Mouse (Mus musculus): ENCODE measurements at regions not wholly inside any gene's neighbourhood (a gene's known extent, or its start where the extent isn't known, plus 50 kb on each side); places are given as distances from the start of the nearest gene placed in this dataset.

- ATAC-seq (replicated peaks; ENCODE audit: insufficient number of reproducible peaks, low FRiP score, low TSS enrichment, poor library complexity, severe bottlenecking): no peak
Observed at GRCm38 (mm10) chr16:77889348-77889747, 287.5 kb upstream of the Gm11146 start.

GRCm38 (mm10) chr16:77885060-77885679 is 283.3 kb upstream of the Gm11146 start:
- ATAC-seq (replicated peaks; ENCODE audit: insufficient number of reproducible peaks, low FRiP score, low TSS enrichment, poor library complexity, severe bottlenecking): no peak

- ATAC-seq (replicated peaks; ENCODE audit: insufficient number of reproducible peaks, low FRiP score, low TSS enrichment, poor library complexity, severe bottlenecking): no peak
Observed at GRCm38 (mm10) chr16:77884495-77884894, 282.6 kb upstream of the Gm11146 start.

GRCm38 (mm10) chr16:77877006-77877405 is 275.1 kb upstream of the Gm11146 start:
- no peak for ATAC-seq (replicated peaks; ENCODE audit: insufficient number of reproducible peaks, low FRiP score, low TSS enrichment, poor library complexity, severe bottlenecking)

- ATAC-seq (replicated peaks; ENCODE audit: insufficient number of reproducible peaks, low FRiP score, low TSS enrichment, poor library complexity, severe bottlenecking): no peak
Observed at GRCm38 (mm10) chr16:77863246-77863645, 261.4 kb upstream of the Gm11146 start.

GRCm38 (mm10) chr16:77852066-77852781 is 250.3 kb upstream of the Gm11146 start:
- no peak for ATAC-seq (replicated peaks; ENCODE audit: insufficient number of reproducible peaks, low FRiP score, low TSS enrichment, poor library complexity, severe bottlenecking)

- ATAC-seq (replicated peaks; ENCODE audit: insufficient number of reproducible peaks, low FRiP score, low TSS enrichment, poor library complexity, severe bottlenecking): no peak
Observed at GRCm38 (mm10) chr16:77851206-77852065, 249.5 kb upstream of the Gm11146 start.

- no peak for ATAC-seq (replicated peaks; ENCODE audit: insufficient number of reproducible peaks, low FRiP score, low TSS enrichment, poor library complexity, severe bottlenecking)
Observed at GRCm38 (mm10) chr16:77835767-77836166, 233.9 kb upstream of the Gm11146 start.

GRCm38 (mm10) chr16:77827322-77828117 is 225.6 kb upstream of the Gm11146 start:
- ATAC-seq (replicated peaks; ENCODE audit: insufficient number of reproducible peaks, low FRiP score, low TSS enrichment, poor library complexity, severe bottlenecking): no peak

GRCm38 (mm10) chr16:77799709-77800108 is 197.8 kb upstream of the Gm11146 start:
- ATAC-seq (replicated peaks; ENCODE audit: insufficient number of reproducible peaks, low FRiP score, low TSS enrichment, poor library complexity, severe bottlenecking): no peak

- no peak for ATAC-seq (replicated peaks; ENCODE audit: insufficient number of reproducible peaks, low FRiP score, low TSS enrichment, poor library complexity, severe bottlenecking)
Observed at GRCm38 (mm10) chr16:77796926-77797325, 195.0 kb upstream of the Gm11146 start.

- ATAC-seq (replicated peaks; ENCODE audit: insufficient number of reproducible peaks, low FRiP score, low TSS enrichment, poor library complexity, severe bottlenecking): no peak
Observed at GRCm38 (mm10) chr16:77789652-77790051, 187.8 kb upstream of the Gm11146 start.

GRCm38 (mm10) chr16:77789206-77789605 is 187.3 kb upstream of the Gm11146 start:
- ATAC-seq (replicated peaks; ENCODE audit: insufficient number of reproducible peaks, low FRiP score, low TSS enrichment, poor library complexity, severe bottlenecking): no peak

- no peak for ATAC-seq (replicated peaks; ENCODE audit: insufficient number of reproducible peaks, low FRiP score, low TSS enrichment, poor library complexity, severe bottlenecking)
Observed at GRCm38 (mm10) chr16:77788781-77789150, 186.9 kb upstream of the Gm11146 start.

GRCm38 (mm10) chr16:77788041-77788780 is 186.3 kb upstream of the Gm11146 start:
- ATAC-seq (replicated peaks; ENCODE audit: insufficient number of reproducible peaks, low FRiP score, low TSS enrichment, poor library complexity, severe bottlenecking): no peak

GRCm38 (mm10) chr16:77787025-77787424 is 185.1 kb upstream of the Gm11146 start:
- no peak for ATAC-seq (replicated peaks; ENCODE audit: insufficient number of reproducible peaks, low FRiP score, low TSS enrichment, poor library complexity, severe bottlenecking)

- no peak for ATAC-seq (replicated peaks; ENCODE audit: insufficient number of reproducible peaks, low FRiP score, low TSS enrichment, poor library complexity, severe bottlenecking)
Observed at GRCm38 (mm10) chr16:77779019-77779418, 177.1 kb upstream of the Gm11146 start.

GRCm38 (mm10) chr16:77772075-77772474 is 170.2 kb upstream of the Gm11146 start:
- ATAC-seq (replicated peaks; ENCODE audit: insufficient number of reproducible peaks, low FRiP score, low TSS enrichment, poor library complexity, severe bottlenecking): no peak

Data from monocyte, adult 5-6 weeks (primary cell).